Comparison of ENCODE assay signal across 7 mouse cellular contexts in the genomic region with DNA sequence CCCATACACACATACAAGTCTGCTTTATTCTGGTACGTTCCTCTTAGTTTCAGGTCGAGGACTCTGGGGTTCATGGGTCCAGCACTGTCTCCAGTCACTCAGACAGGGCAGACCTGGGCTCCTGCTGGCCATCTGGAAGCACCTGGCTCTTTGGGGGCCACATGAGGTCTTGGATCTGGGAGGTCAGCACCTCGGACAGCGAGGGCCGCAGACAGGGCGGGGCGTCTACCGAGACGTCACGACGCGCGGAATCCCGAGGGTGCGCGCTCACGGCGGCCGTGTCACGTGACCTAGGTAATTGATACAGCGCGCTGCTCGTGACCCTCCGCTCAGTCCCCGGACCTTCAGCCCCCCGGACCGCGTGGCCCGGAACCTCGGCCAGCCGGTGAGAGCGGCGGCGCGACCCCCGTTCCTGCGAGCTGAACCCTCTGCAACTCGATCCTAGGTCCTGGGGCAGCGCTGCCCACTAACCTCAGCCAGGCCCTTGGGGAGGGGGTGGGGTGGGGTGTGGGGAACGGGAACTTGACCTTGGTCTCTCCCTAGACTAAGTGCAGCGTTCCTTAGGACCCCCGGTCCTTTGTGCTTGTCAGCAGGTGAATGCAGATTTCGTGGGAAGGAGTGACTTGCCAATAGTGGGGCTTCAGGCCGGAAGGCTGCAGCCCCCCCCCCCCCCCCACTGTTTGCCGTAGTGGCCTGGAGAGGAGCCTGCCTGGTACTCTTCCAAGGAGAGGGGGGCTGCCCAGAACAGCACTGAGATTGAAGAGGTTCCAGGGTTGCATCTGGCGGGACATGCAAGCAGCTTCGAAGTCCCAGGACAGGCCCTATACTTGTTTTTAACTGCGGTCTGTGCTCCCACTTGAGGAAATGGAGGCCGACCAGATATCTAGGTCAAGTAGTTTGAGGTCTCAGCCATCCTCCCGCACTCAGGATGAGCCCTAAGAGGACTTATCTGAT. TPM values are rescaled to one million over a fixed set of nuclear protein-coding genes. Genes with fewer than 3 reads are reported as not detected.
A peak's percentile ranks its signal among the peaks of the same experiment; 100 is the strongest.
DNase-seq lines count a peak whose midpoint lies in the region; ATAC-seq lines count a peak whose summit lies in the region.

Gene Ogdhl (plus strand): TSS at position 288 of the 954 bp plus-strand sequence.

- peak within 1 kb of the TSS; percentile 83 for H3K4me2 ChIP-seq in intestine, embryonic 15.5 days (replicated peaks)

- H3K27me3 ChIP-seq in intestine, embryonic 15.5 days (replicated peaks): no peaks in the 10 kb centered on the region

- H3K27ac ChIP-seq in intestine, embryonic 15.5 days: no peak within 1 kb of the TSS

- peaks cover 7% of the 10 kb centered on the region for H3K4me1 ChIP-seq in intestine, embryonic 15.5 days (replicated peaks)

- peak within 1 kb of the TSS; percentile 76 for H3K4me3 ChIP-seq in intestine, embryonic 15.5 days (replicated peaks)

- ATAC-seq in intestine, embryonic 15.5 days: peak; percentile 93
- peak; percentile 87 for ATAC-seq in megakaryocyte-erythroid progenitor cell, adult 5-6 weeks (replicated peaks; ENCODE audit: low FRiP score, low TSS enrichment, poor library complexity, severe bottlenecking)

- DNase-seq in adrenal gland, postnatal 36 days: peak; percentile 82 to 87
- peak; percentile 86 for DNase-seq in embryo, embryonic 9.5 days (ENCODE audit: extremely low spot score)
- DNase-seq in gastrocnemius, postnatal 36 days: peak; percentile 35 to 41
- peak; percentile 69 to 83 for DNase-seq in left cerebral cortex, postnatal 14 days (ENCODE audit: low spot score in 2 of 2)
- peak; percentile 73 to 78 for DNase-seq in right cerebral cortex, postnatal 36 days (ENCODE audit: low spot score in 2 of 2)

- H3K36me3 ChIP-seq in intestine, embryonic 15.5 days: no peaks in the 10 kb centered on the region

- WGBS in intestine, embryonic 15.5 days: 2% methylated on average over 50 of the region's 50 CpGs

- intact Hi-C loops in gastrocnemius, postnatal 36 days (cut with DNase I): loop anchor here (5.0 to 10.0 kb wide), 2 partner anchors 145 to 273 kb away; partner anchors contain the start of genes Chat and Prrxl1
- intact Hi-C loops in left cerebral cortex, postnatal 14 days (cut with DNase I): no loop called here

- peak within 1 kb of the TSS; percentile 64 for H3K9ac ChIP-seq in intestine, embryonic 15.5 days

- H3K9me3 ChIP-seq in intestine, embryonic 15.5 days: no peaks in the 10 kb centered on the region

RNA-seq across cellular contexts. Expression of gene Ogdhl, which starts in this region (rescaled TPM):
- 1 to 10 TPM; 7.0 to 7.1 TPM for total RNA-seq in adrenal gland, postnatal 36 days (2021)
- total RNA-seq in gastrocnemius, postnatal 36 days (2021): under 1 TPM; 0.42 to 0.89 TPM
- polyA plus RNA-seq in intestine, embryonic 15.5 days (2015; fragmentation: Nextera tagmentation; extraction: Ambion mirVana): 21.9 and 22.5 TPM in 2 replicates
- total RNA-seq in left cerebral cortex, postnatal 14 days (2021): 10 to 100 TPM; 75.7 to 77.6 TPM
- 0.33 TPM in 1 of 2 replicates, not detected in the other for total RNA-seq in megakaryocyte-erythroid progenitor cell, adult 5-6 weeks (2014; fragmentation: Nextera tagmentation)
- not detected in 2 replicates for total RNA-seq in megakaryocyte-erythroid progenitor cell, adult 5-6 weeks (2017)

Comparison
In these comparisons a context has a peak if more than half of its experiments do, and no peak if none do; other contexts are left out.
1. RNA of gene Ogdhl (total RNA-seq): 75.7 to 77.6 TPM in left cerebral cortex, postnatal 14 days; 7.0 to 7.1 TPM in adrenal gland, postnatal 36 days, 0.42 to 0.89 TPM in gastrocnemius, postnatal 36 days and 0.33 TPM in megakaryocyte-erythroid progenitor cell, adult 5-6 weeks; every median in the first group is over 4 times any median in the second.
2. Peak in DNase-seq in gastrocnemius, postnatal 36 days; RNA of the gene not detected or under 1 TPM.
3. Peak in ATAC-seq in megakaryocyte-erythroid progenitor cell, adult 5-6 weeks; RNA of the gene not detected or under 1 TPM.
4. Peak in every context shown above with its lines, with median percentiles within 50 percentile points of each other: DNase-seq.